Mouse (Mus musculus): ENCODE measurements around the gene Mbd5. TPM values are rescaled to one million over a fixed set of nuclear protein-coding genes. Genes with fewer than 3 reads are reported as not detected.
A peak's percentile ranks its signal among the peaks of the same experiment; 100 is the strongest.

The Mbd5 gene
- total RNA-seq, 2 experiments from 2014 or later = 16.8 to 31.9 TPM

DNA sequence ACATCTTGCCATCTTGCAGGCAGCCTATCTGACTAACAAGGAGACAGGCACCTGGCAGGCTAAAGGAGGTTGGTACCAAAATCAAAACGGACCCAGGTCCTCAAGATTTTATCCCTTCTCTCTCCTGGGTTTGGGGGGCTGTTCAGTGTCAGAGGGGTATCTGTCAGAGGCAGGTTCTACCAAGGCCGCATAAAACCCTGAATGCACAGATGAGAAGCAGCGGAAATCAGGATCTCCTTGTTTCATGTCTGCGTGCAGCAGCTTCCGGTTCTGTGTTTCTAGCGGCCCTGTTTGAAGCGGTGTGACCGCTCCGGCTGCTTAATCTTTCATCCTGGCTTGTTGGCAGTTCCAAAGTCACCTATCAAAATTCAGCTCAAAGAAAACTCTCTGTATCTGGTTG lies 386.0 kb downstream of the Mbd5 start:
- no peak for ATAC-seq (ENCODE audit: poor library complexity, severe bottlenecking)

DNA sequence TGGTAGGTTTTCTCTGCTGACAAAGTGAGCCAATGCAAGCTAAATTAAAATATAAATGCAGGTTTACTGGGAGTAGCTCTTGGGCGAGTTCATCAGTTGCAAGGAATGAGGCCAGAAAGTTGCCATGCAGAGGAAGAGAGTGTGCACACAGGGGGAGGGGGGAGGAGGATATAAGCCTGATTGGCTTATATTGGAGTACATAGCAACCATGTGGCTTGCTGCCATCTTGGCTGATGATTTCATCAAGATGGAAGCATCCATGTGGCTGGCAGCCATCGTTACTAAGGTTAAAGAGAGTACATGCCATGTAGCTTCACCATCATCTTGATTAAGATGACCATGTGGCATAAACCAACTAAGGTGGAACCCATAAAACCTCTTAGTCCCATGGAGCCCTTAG lies 395.0 kb downstream of the Mbd5 start:
- ATAC-seq (ENCODE audit: poor library complexity, severe bottlenecking) = no peak

DNA sequence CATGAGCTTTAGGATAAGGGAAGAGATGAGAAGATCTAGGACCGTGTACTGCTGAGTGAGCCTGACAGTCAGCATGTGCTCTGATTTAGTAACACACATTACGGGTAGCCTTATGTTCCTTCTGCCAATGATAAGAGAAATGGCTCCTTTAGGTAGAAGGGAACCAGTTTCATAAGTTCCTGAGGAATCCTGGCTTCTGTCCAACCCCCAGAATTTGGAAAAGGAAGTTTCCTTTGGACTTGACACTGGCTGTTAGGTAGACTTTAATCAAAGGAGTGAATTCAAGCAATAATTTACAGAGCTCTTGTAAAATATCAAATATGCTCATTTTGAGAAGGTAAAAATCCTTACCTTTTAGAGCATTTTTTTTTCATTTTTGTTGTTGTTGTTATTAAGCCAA lies 396.5 kb downstream of the Mbd5 start:
- ATAC-seq (ENCODE audit: poor library complexity, severe bottlenecking) = no peak

DNA sequence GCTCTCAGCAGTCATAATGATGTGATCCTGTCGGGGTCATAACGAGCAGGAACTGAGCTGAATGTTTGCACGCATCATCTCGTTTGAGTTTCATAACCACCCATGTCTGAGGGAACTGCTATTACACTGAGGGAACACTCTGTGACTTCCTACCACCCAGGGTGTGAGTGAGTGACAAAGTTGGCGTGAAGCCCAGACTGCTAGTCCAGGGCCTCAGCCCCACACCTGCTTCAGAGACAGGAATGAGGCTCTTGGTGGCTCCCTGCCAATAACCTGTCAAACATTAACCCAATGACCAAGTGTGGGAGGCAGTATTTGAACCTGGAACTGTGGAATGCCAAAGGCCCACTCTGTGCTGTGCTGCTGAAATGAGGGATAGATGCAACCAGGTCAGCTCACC lies 400.5 kb downstream of the Mbd5 start:
- ATAC-seq (ENCODE audit: poor library complexity, severe bottlenecking) = peak; percentile 93

DNA sequence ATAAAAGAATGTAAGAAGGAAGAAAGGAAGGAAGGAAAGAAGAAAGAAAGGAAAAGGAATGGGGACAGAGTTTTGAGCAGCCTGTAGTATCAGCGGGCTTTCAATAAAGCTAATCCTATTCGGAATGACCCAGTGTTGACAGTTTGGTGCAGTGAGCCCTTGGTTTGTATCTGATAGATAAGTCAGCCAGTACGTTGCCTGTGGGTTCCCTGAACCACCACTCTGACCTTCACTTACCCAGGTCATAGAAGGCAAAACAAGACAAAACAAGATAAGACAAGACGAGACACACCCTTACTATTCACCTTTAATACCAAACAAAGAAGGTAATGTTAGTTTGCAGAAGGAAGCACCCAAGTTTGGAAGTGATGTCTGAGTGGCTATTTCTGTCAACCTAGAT lies 401.5 kb downstream of the Mbd5 start:
- no peak for ATAC-seq (ENCODE audit: poor library complexity, severe bottlenecking)

DNA sequence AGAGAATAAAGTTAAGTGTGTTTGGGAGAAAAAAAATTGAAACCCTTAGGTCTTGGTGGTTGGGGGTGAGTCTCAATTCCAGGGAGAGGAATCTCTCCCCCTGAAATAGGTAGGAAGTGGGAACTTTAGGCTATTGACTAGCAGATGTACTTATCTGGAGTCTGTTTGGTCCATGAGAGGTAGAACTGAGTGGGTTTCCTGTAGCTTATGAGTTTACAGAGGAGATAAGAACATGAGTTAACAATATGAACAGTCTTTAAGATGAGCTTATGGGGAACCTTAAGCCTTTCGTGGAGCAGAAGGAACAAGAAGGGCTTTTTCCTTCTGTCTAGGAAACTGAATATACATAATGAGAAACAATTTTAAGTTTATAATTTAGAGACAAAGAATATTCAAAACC lies 404.8 kb downstream of the Mbd5 start:
- ATAC-seq (ENCODE audit: poor library complexity, severe bottlenecking) = no peak

DNA sequence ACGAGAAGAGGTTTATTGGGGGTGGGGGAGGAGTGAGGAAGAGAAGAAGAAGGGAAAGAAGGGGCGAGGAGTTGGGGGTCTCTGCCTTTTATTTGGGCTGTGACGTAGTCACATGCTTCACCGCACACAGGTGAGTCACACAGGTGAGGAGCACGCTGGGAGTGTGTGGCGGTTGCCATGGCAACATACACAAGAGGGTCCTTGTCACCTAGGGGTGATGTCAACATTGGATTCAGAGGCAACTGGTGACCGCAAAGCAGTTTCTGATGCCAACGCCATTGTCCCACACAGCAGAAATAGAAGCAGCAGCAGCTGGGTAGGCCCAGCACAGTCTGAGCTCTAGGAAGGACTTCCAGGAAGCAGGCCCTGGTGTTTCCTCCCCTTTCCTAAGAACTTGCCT lies 406.6 kb downstream of the Mbd5 start:
- ATAC-seq (ENCODE audit: poor library complexity, severe bottlenecking) = no peak

DNA sequence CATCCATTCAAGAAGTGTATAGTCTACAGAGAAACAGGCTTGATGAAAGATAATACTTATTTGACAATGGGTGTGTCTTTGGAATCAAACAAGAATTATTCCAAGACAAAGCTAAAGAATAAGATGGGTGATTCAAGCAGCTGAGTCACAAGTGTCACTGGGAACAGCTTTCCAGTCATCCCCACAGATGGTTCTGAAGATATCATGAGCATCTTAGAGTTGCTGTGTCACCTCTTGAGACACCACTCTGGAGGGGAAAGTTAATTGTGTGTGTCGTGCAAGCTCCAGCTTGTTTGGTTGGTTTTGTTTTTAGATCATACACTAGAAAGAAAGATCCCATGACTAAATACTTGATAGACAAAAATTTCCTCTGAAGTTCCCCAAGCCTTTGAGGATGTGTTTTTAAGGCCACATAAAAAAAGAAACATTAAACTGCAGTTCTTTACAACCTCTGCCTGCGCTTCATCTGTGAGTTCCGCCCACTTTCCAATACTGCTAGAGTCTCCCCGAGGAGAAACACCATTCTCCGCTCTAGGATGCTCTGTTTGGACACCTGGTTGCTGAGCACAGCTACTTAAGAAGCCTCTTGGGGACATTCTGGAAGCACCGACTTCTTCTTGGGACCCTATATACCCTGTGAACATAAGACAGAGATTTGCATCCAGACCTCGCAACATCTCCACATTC lies 409.0 kb downstream of the Mbd5 start:
- ATAC-seq (ENCODE audit: poor library complexity, severe bottlenecking) = no peak

DNA sequence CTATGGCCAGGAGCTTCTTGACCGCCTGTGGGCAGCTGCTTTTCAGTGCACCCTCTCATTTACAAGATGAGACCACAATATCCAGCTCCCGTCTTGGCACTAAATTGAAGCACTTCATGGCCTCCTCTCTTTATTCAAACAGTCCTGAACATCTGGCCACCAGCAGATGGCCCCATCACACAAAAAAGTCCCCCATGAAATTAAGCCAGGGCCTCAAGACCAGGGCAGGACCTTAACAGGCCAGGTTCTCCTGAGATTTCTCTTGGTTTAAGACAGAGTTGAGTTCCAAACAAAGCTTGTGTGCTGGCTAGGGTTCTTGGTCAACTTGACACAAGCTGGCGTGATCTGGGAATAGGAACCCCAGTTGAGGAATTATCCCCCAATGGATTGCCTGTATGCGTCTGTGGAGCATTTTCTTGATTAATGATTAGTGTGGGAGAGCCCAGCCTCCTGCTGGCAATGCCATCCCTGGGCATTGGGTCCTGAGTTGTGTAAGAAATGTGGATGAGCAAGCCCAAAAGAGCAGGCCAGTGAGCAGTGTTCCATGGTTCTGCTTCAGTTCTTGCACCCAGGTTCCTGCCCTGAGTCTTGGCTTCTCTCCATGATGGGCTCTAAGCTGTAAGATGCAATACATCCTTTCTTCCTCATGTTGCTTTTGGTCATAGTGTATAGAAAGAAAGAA lies 409.7 kb downstream of the Mbd5 start:
- ATAC-seq (ENCODE audit: poor library complexity, severe bottlenecking) = peak; percentile 83

DNA sequence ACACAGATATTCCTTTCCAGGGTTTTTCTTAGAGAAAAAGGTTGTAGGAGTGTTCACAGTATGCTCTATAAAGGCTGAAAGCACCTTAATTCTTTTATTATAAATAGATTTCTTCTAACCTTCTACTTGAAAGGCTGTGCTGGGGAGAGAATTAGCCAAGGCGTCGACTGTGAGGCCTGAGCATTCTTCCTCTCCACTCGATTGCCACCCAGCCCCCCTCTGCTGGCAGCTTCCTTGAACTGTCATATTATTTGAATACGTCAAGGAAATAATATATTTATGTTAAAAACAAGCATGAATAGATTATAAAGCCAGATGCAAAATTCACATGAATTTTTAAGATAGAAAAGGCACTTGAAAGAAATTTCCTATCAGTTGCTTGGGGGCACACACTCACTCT lies 410.4 kb downstream of the Mbd5 start:
- peak; percentile 50; the same call in 1 of the 2 replicates for ATAC-seq (ENCODE audit: poor library complexity, severe bottlenecking)

DNA sequence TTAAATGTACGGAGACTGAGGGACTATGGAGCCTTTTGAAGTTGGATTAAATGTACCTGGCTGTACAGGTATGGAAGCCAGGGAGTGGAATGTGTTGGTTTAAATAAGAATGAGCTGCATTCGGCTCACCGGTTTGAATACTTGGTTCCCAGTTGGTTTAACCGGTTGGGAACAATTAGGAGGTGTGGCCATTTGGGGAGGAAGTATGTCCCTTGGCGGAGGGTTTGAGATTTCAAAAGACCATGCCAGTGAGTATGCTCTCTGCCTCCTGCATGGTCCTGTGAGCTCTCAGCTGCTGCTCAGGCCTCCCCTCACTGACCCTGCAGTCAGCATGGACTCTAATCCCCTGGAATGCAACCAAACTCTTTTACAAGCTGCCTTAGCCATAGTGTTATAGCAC lies 415.2 kb downstream of the Mbd5 start:
- ATAC-seq (ENCODE audit: poor library complexity, severe bottlenecking) = no peak

DNA sequence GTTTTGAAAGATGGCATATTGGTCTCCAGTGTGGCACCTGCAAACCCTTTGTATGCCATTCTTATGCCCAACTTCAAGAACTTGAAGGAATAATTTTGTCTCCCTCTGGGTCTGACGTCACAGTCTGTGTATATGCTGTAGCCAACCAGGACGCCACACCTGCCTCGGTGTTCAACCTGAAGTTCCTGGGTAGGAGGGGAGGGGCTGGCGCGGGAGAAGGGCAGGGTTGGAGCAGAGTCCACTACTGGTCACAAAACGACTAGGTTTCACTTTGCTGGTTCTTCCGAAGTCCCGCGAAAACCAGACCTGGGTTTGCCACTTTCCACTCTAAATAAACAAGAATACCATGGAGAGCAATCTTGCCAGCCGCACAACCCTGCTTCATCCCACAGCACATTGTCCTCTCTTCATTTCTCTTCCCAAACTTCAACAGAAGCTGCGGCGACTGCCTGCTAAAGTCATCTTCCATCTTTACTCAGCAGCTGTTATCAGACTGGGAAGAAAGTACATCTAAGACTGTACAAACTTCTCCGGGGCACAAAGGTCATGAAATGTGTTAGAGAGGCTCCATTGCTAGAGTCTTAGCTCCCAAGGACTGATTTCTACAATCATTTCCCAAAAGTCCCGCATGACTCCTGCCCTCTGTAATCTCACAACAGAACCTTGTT lies 417.7 kb downstream of the Mbd5 start:
- ATAC-seq (ENCODE audit: poor library complexity, severe bottlenecking) = no peak

DNA sequence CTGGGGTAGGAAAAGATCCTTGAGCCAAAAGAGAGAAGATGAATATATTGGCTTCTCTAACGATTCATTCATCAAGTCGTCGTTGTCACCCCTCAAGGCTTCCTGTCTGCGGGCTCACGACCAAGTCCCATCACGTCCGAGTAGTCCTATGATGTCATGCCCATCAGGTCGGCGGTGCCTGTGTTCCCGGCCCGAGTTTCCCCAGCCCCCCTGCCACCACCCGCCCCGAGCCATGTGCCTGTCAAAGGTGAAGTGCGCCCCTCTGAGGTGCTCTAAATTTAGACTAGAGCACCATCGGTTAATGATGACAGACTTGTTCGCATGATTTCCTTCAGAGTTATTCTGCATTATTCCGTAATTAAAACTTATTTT lies 418.2 kb downstream of the Mbd5 start:
- ATAC-seq (ENCODE audit: poor library complexity, severe bottlenecking) = no peak

DNA sequence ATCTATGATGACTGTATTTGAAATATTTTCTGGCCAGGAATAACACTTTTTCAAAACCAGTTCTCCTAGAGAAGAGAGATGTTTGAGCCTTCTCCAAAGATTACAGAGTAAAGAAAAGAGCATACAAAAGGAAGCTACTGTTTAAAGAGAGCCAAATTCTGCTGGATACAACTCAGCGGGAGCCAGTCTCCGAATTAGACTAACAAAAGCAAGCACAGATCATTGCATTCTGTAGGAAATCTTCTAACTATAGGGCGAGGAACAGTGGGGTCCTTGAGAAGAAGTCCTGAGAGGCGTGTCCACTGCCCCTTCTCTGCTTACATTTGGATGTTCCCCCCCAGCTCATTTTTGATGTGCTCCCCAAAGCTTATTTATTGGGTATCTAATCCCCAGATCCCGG lies 422.3 kb downstream of the Mbd5 start:
- ATAC-seq (ENCODE audit: poor library complexity, severe bottlenecking) = no peak

DNA sequence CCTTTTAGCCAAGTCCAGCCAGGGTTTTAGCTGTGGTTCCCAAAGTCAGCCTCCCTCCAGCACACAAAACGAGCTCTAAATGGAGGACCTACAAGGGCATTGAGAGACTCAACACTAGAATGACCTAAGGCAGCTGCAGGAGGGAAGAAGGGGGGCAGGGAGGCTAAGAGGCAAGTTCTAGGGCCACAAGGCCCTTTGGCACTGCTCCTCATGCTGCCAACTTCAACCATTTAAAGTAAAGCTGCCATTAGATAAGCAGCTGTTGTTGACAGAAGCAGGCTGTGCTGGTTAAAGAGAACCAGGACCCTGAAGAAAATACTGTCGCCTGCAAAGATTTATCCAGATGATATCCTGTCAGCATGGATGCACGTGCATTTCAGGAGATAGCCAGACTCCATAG lies 423.3 kb downstream of the Mbd5 start:
- no peak for ATAC-seq (ENCODE audit: poor library complexity, severe bottlenecking)

Other genes starting within 250 kb of the Mbd5 start
- 3.4 and 4.1 TPM in 2 replicates for gene Acvr2a, start 135.4 kb upstream of the Mbd5 start, total RNA-seq (2015)
- gene Acvr2a, start 135.4 kb upstream of the Mbd5 start, total RNA-seq (2017) = 3.9 and 4.7 TPM in 2 replicates
- gene Orc4, start 769 bp downstream of the Mbd5 start, total RNA-seq (2015) = 87.5 and 97.5 TPM in 2 replicates
- gene Orc4, start 769 bp downstream of the Mbd5 start, total RNA-seq (2017) = 130 and 131 TPM in 2 replicates